Mouse (Mus musculus): ENCODE results near the gene Chd1l.

Gene Chd1l

DNA sequence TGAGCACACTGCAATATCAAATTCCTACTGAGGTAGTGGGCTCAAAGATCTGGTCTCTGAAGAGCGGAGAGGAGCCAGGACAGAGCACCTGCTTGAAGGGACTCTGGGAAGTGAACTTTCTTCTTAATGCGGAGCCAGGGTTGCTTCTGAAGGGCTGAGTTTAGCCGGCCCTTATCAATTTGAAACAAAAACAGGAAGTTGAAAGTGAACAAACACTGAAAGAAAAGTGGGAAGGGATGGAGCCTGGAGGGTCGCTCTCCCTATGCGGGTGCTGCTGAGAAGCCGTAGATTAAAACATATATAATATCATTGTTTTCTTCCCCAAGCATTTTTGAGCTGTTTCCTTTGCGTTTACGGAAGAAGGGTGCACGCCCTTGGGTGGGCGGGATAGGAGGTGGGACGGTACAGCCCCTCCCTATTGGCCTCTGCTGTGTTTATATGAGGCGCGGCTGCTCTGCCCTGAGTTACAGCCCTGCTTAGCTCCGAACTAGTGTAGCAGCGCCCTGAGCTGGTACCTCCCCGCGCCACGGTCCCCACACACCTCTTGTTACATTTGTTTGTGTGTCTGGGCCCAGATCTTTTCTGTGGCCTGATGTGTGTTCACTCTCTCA is 18.5 kb upstream of the Chd1l start, which contains the start of gene Fmo5:
Gene Fmo5, plus strand, starts transcription at position 414 of the 611 bp plus-strand sequence.
- no peak for TF ChIP-seq CTCF (conservative IDR thresholded peaks at IDR 0.05; ENCODE audit: low read length)
- no peak for TF ChIP-seq NANOG (IDR thresholded peaks at IDR 0.05; ENCODE audit: borderline replicate concordance, low read length)
- no peak for TF ChIP-seq POU5F1 (IDR thresholded peaks at IDR 0.05; ENCODE audit: borderline replicate concordance, low read length)

DNA sequence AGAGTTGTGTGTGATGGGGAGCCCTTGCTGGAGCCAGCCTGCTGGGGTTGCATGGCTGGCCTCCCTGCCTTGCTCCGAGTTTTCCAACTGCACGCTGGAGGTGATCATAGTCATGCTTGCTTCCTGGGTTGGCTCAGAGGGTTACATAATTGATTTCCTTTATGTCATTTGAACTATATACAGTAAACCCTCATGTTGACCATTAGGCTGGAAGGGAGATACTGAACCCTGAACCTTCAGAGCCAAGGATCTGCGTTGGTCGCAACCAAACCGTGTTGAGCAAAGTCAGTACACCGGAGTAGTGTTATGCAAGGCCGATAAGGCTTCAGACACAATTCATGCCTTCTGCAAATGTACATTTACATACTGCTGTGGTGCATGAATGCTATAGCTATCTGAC is 17.9 kb upstream of the Chd1l start:
- no peak for TF ChIP-seq POU5F1 (IDR thresholded peaks at IDR 0.05; ENCODE audit: borderline replicate concordance, low read length)
- TF ChIP-seq CTCF (conservative IDR thresholded peaks at IDR 0.05; ENCODE audit: low read length), result no peak
- no peaks in the 10 kb centered on the region for H3K36me3 ChIP-seq (ENCODE audit: insufficient read depth, low read length)
- no peak overlapping the region for H3K4me3 ChIP-seq (replicated peaks; ENCODE audit: low read length)

More for the DNA sequence above, 18.5 kb upstream of the Chd1l start, which contains the start of gene Fmo5:
- Histone ChIP-seq H3K9me3 (ENCODE audit: low read length) (no peaks in the 10 kb centered on the region), H3K4me3 (replicated peaks; ENCODE audit: low read length) (peak within 1 kb of the TSS; percentile 68), H3K27me3 (ENCODE audit: insufficient read depth, low read length) (peaks cover 4% of the 10 kb centered on the region; the same call in 1 of the 2 replicates), H3K4me1 (replicated peaks; ENCODE audit: low read depth, low read length) (peaks cover 9% of the 10 kb centered on the region), H3K36me3 (ENCODE audit: insufficient read depth, low read length) (no peaks in the 10 kb centered on the region)

DNA sequence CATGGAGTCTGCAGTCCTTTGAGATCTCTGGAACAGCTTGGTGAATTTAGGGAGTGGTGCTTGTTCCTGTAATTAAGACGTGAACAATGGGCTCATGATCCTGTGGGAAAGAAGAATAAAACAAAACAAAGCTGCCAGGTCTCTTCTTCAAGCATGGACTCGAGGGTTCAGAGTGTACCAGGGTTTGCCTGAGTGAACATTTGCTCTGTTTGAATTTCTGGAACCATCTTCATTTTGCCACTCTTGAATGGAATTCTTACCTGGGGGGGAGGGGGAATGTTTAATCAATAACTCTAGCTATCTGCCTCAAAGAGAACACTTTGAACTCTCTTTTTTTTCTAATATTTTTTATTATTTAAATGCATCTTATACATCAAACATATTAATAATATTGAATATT is 14.6 kb upstream of the Chd1l start:
- H3K9me3 ChIP-seq (ENCODE audit: low read length), result no peaks in the 10 kb centered on the region
- H3K36me3 ChIP-seq (ENCODE audit: insufficient read depth, low read length), result no peaks in the 10 kb centered on the region
- no peaks in the 10 kb centered on the region for H3K27me3 ChIP-seq (ENCODE audit: insufficient read depth, low read length)
- no peak overlapping the region for H3K4me3 ChIP-seq (replicated peaks; ENCODE audit: low read length)
- H3K4me1 ChIP-seq (replicated peaks; ENCODE audit: low read depth, low read length), result peaks cover 9% of the 10 kb centered on the region
- TF ChIP-seq NANOG (IDR thresholded peaks at IDR 0.05; ENCODE audit: borderline replicate concordance, low read length) (no peak), CTCF (conservative IDR thresholded peaks at IDR 0.05; ENCODE audit: low read length) (no peak), POU5F1 (IDR thresholded peaks at IDR 0.05; ENCODE audit: borderline replicate concordance, low read length) (no peak)

More for the DNA sequence above, 17.9 kb upstream of the Chd1l start:
- H3K9me3 ChIP-seq (ENCODE audit: low read length), result no peaks in the 10 kb centered on the region
- H3K27me3 ChIP-seq (ENCODE audit: insufficient read depth, low read length), result peaks cover 4% of the 10 kb centered on the region; the same call in 1 of the 2 replicates
- H3K4me1 ChIP-seq (replicated peaks; ENCODE audit: low read depth, low read length), result peaks cover 9% of the 10 kb centered on the region

DNA sequence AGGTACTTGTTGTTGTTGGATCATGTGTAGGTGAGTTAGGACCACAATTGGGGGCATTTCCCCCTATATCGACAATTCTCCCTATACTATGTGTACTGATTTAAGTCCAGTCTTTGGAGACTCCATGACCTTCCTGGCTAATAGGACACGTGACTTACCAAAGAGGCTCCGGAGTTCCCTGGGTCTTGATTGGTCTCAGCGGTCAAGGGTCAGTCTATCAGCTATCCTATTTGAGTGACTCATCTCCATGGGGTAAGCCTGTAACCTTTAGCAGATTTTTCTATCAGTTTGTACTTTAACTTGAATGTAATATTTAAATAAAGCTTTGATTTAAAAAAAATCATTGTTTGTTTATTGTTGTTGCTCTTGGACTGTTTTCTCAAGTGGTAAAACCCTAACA is 10.7 kb upstream of the Chd1l start:
- H3K4me3 ChIP-seq (replicated peaks; ENCODE audit: low read length), result no peak overlapping the region
- H3K4me1 ChIP-seq (replicated peaks; ENCODE audit: low read depth, low read length), result peaks cover 4% of the 10 kb centered on the region
- H3K9me3 ChIP-seq (ENCODE audit: low read length), result no peaks in the 10 kb centered on the region
- no peaks in the 10 kb centered on the region for H3K36me3 ChIP-seq (ENCODE audit: insufficient read depth, low read length)
- TF ChIP-seq POU5F1 (IDR thresholded peaks at IDR 0.05; ENCODE audit: borderline replicate concordance, low read length) (no peak), CTCF (conservative IDR thresholded peaks at IDR 0.05; ENCODE audit: low read length) (no peak), NANOG (IDR thresholded peaks at IDR 0.05; ENCODE audit: borderline replicate concordance, low read length) (no peak)
- no peaks in the 10 kb centered on the region for H3K27me3 ChIP-seq (ENCODE audit: insufficient read depth, low read length)

DNA sequence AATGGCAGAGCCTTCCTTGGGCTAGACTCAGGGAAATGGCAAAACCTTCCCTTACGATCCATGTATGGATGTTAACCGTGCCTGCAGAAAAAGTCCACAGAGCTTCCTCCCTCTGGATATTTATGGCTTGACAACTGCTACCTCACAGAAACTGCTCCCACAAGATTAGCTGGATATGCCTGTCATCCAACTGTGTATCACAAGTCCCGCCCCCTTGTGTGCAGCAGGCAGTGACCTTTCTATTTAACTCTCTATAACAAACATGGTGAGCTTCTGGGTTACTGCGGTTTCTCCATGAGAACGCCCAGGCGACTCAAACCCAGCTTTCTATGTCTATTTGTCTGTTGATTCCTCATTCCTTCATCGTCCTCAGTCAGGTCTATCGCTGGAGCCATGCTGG is 7.9 kb upstream of the Chd1l start:
- TF ChIP-seq POU5F1 (IDR thresholded peaks at IDR 0.05; ENCODE audit: borderline replicate concordance, low read length), result no peak
- no peak for TF ChIP-seq CTCF (conservative IDR thresholded peaks at IDR 0.05; ENCODE audit: low read length)
- no peak for TF ChIP-seq NANOG (IDR thresholded peaks at IDR 0.05; ENCODE audit: borderline replicate concordance, low read length)
- no peaks in the 10 kb centered on the region for H3K4me1 ChIP-seq (replicated peaks; ENCODE audit: low read depth, low read length)
- H3K9me3 ChIP-seq (ENCODE audit: low read length), result no peaks in the 10 kb centered on the region
- H3K4me3 ChIP-seq (replicated peaks; ENCODE audit: low read length), result no peak overlapping the region
- H3K27me3 ChIP-seq (ENCODE audit: insufficient read depth, low read length), result no peaks in the 10 kb centered on the region
- H3K36me3 ChIP-seq (ENCODE audit: insufficient read depth, low read length), result no peaks in the 10 kb centered on the region

DNA sequence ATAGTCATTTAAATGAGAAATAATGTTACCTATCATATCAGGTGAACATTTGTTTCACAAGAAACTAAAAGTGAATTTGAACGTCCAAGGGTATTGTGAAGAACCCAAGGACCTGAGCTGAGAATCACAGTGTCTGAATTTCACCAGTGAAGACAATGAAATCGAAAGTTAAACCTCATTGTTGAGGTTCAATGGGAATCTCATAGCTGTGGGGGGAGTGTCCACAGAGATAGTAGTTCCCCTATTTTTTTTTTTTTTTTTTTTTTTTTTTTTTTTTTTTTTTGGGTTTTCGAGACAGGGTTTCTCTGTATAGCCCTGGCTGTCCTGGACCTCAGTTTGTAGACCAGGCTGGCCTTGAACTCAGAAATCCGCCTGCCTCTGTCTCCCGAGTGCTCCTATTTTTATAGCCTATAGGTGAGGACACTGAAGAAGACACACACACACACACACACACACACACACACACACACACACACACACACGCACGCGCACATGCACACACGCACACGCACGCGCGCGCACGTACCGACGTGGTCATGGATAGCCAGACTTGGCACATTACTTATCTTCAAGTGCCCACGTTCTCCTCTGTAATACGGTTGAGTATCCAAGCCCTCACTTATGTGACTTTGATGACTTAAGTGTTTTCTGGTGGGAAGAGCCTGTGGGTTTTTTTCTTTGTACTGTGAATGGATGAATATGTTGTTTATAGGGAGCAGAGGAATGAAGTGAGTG is 7.3 kb upstream of the Chd1l start:
- no peaks in the 10 kb centered on the region for H3K36me3 ChIP-seq (ENCODE audit: insufficient read depth, low read length)
- no peaks in the 10 kb centered on the region for H3K9me3 ChIP-seq (ENCODE audit: low read length)
- no peaks in the 10 kb centered on the region for H3K27me3 ChIP-seq (ENCODE audit: insufficient read depth, low read length)
- H3K4me3 ChIP-seq (replicated peaks; ENCODE audit: low read length), result no peak overlapping the region
- TF ChIP-seq CTCF (conservative IDR thresholded peaks at IDR 0.05; ENCODE audit: low read length), result no peak
- TF ChIP-seq POU5F1 (IDR thresholded peaks at IDR 0.05; ENCODE audit: borderline replicate concordance, low read length), result no peak
- no peak for TF ChIP-seq NANOG (IDR thresholded peaks at IDR 0.05; ENCODE audit: borderline replicate concordance, low read length)
- H3K4me1 ChIP-seq (replicated peaks; ENCODE audit: low read depth, low read length), result no peaks in the 10 kb centered on the region

DNA sequence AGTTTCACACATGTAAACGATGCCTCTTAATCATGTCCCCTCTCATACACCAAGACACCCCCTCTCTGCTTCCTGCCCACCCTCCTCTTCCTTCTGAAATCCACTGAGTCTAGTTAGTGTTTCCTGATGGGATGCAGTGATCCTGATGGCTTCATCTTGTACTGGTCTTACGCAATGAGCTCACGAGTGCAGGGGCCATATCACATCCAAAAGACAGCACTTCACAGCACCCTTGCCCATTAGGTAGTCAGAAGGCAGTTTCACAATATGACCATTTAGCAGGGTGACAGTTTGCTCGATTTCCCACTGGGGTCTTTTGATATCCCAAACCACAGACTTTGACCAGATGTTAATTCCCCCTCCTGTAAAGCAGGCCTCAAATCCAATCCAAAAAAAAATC is 5.9 kb upstream of the Chd1l start:
- Histone ChIP-seq H3K36me3 (ENCODE audit: insufficient read depth, low read length) (no peaks in the 10 kb centered on the region), H3K9me3 (ENCODE audit: low read length) (no peaks in the 10 kb centered on the region), H3K27me3 (ENCODE audit: insufficient read depth, low read length) (0 out of 2 replicates have a peak, but pooled peaks cover 4% of the 10 kb centered on the region), H3K4me3 (replicated peaks; ENCODE audit: low read length) (no peak overlapping the region), H3K4me1 (replicated peaks; ENCODE audit: low read depth, low read length) (no peaks in the 10 kb centered on the region)
- TF ChIP-seq POU5F1 (IDR thresholded peaks at IDR 0.05; ENCODE audit: borderline replicate concordance, low read length), result no peak
- TF ChIP-seq NANOG (IDR thresholded peaks at IDR 0.05; ENCODE audit: borderline replicate concordance, low read length), result no peak
- TF ChIP-seq CTCF (conservative IDR thresholded peaks at IDR 0.05; ENCODE audit: low read length), result no peak

DNA sequence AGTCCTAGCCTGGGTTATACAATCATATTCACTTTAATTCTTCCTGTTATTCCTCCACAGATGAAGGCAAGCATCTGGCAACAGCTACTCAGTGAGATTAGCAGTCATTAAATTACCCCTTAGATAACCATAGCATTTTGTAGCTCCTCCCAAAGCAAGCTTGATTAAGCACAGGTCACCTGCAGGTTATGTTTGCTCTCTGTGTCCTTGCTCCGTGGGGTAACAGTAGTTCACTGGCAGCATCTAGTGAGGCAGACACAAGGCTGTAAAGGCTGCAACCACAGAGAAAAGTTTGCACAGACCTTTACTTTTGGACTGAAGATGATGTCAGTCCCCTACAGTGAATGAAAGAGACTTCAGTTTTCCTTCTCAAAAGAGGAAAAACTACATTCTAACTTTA is 5.2 kb upstream of the Chd1l start:
- peaks cover 6% of the 10 kb centered on the region; the same call in 1 of the 2 replicates for H3K4me1 ChIP-seq (replicated peaks; ENCODE audit: low read depth, low read length)
- H3K27me3 ChIP-seq (ENCODE audit: insufficient read depth, low read length), result 0 out of 2 replicates have a peak, but pooled peaks cover 4% of the 10 kb centered on the region
- H3K4me3 ChIP-seq (replicated peaks; ENCODE audit: low read length), result no peak overlapping the region
- no peaks in the 10 kb centered on the region for H3K36me3 ChIP-seq (ENCODE audit: insufficient read depth, low read length)
- TF ChIP-seq CTCF (conservative IDR thresholded peaks at IDR 0.05; ENCODE audit: low read length) (no peak), POU5F1 (IDR thresholded peaks at IDR 0.05; ENCODE audit: borderline replicate concordance, low read length) (no peak), NANOG (IDR thresholded peaks at IDR 0.05; ENCODE audit: borderline replicate concordance, low read length) (no peak)
- no peaks in the 10 kb centered on the region for H3K9me3 ChIP-seq (ENCODE audit: low read length)
